Mouse (Mus musculus) G1E (cell line): Measurements from ENCODE around the gene Izumo1r. TPM values are rescaled to one million over a fixed set of nuclear protein-coding genes. Genes with fewer than 3 reads are reported as not detected.

Experiments used
- ATAC-seq: 2 replicates; pipeline ENCODE4 v1.8.0; 2016; ENCODE audit warnings: mild to moderate bottlenecking; ENCODE audit not compliant: insufficient number of reproducible peaks, poor library complexity, low FRiP score, severe bottlenecking; ENCODE audit errors: extremely low read depth
- DNase-seq: peaks from one replicate; pipeline ENCODE4 v3.0.0; 2012; ENCODE audit warnings: low spot score
- H3K27me3 ChIP-seq: 2 replicates; pipeline ENCODE4 v1.6.1; 2012; ENCODE audit warnings: mild to moderate bottlenecking, low read length, inconsistent platforms; ENCODE audit not compliant: insufficient read depth
- H3K36me3 ChIP-seq: replicated peaks from 2 replicates; pipeline ENCODE3; 2012; ENCODE audit warnings: mild to moderate bottlenecking, inconsistent platforms
- H3K4me1 ChIP-seq: 2 replicates; pipeline ENCODE4 v1.6.1; 2012; ENCODE audit warnings: low read depth, low read length, inconsistent platforms, mixed read lengths; ENCODE audit not compliant: insufficient read depth
- H3K4me3 ChIP-seq: 2 replicates; pipeline ENCODE4 v1.5.1; 2012; ENCODE audit warnings: low read depth, mild to moderate bottlenecking, inconsistent platforms, low read length, moderate library complexity, mixed read lengths
- H3K9me3 ChIP-seq: replicated peaks from 2 replicates; pipeline ENCODE4 v1.6.1; 2012; ENCODE audit warnings: inconsistent platforms
- CTCF ChIP-seq: IDR thresholded peaks from 2 replicates; pipeline ENCODE4 v1.5.1; 2012; ENCODE audit warnings: low read depth, low read length, inconsistent platforms, mixed read lengths
- GATA1 ChIP-seq: IDR thresholded peaks from 2 replicates; pipeline ENCODE4 v1.6.1; 2012; ENCODE audit warnings: borderline replicate concordance, low read length, inconsistent platforms, mixed read lengths
- GATA2 ChIP-seq: IDR thresholded peaks from 2 replicates; pipeline ENCODE4 v1.6.1; 2012; ENCODE audit warnings: low read depth, low read length, inconsistent platforms, borderline replicate concordance
- POLR2AphosphoS5 ChIP-seq: IDR thresholded peaks from 2 replicates; pipeline ENCODE4 v1.6.1; 2012; ENCODE audit warnings: low read depth, low read length, inconsistent platforms; ENCODE audit not compliant: insufficient replicate concordance
- TAL1 ChIP-seq: conservative IDR thresholded peaks from 2 replicates; pipeline ENCODE4 v1.6.1; 2012; ENCODE audit warnings: low read depth, low read length, inconsistent platforms, mixed read lengths
- polyA plus RNA-seq: library from polyadenylated mRNA; stranded (reverse); fragments of >175 nt; gene quantifications from 2 replicates; pipeline ENCODE4 v1.2.3, GENCODE M21; 2012
- total RNA-seq, 2 experiments: library from RNA; stranded (forward) in 1 of 2; stranded (reverse) in 1 of 2; fragments of 200-1000 nt in 1 of 2; fragments of >200 nt in 1 of 2; fragmentation: Nextera tagmentation in 1 of 2; gene quantifications; 2 replicates each; pipeline ENCODE4 v1.2.3; 2014 to 2017

Gene Izumo1r
- total and polyA plus RNA-seq, 3 experiments, result 0.11 TPM; not detected in 2

DNA sequence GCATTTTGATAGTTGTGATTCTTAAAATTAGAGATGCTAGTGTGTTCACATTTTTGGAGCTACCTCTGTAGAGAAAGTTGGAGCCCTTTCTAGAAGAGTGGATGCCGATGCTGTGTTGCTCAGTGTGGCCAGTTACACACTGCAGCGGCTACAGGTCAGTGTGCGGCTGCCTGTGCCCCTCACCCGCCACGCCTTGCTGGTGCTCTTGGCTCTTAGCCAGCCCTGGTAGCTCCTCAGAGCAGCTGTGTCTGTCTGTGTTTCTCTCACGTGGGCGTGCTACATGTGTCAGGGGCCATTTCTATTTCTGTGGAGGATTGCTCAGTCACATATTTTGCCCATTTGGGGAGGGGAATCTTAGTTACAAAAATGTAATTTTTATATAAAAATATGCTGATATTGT is 64.2 kb downstream of the Izumo1r start:
- DNase-seq, result no peak
- H3K4me3 ChIP-seq, result no peak overlapping the region
- no peak for ATAC-seq
- no peaks in the 10 kb centered on the region for H3K9me3 ChIP-seq
- H3K36me3 ChIP-seq, result peaks cover 54% of the 10 kb centered on the region
- H3K4me1 ChIP-seq, result no peaks in the 10 kb centered on the region
- H3K27me3 ChIP-seq, result no peaks in the 10 kb centered on the region
- TF ChIP-seq TAL1 (no peak), GATA2 (no peak), CTCF (no peak), POLR2AphosphoS5 (no peak), GATA1 (no peak)

Other genes starting within 250 kb of the Izumo1r start
- not detected in 2 replicates for gene Piwil4, start 163.2 kb downstream of the Izumo1r start, total RNA-seq (2014; fragmentation: Nextera tagmentation)
- gene Piwil4, start 163.2 kb downstream of the Izumo1r start, total RNA-seq (2017), result 0.76 and 0.87 TPM in 2 replicates
- gene Piwil4, start 163.2 kb downstream of the Izumo1r start, polyA plus RNA-seq, result 0.01 and 0.02 TPM in 2 replicates
- not detected in 2 replicates for gene Fut4, start 151.6 kb downstream of the Izumo1r start, total RNA-seq (2014; fragmentation: Nextera tagmentation)
- under 0.01 and 0.05 TPM in 2 replicates for gene Fut4, start 151.6 kb downstream of the Izumo1r start, total RNA-seq (2017)
- 0.02 TPM in 1 of 2 replicates, not detected in the other for gene Fut4, start 151.6 kb downstream of the Izumo1r start, polyA plus RNA-seq
- gene 1700012B09Rik, start 132.9 kb downstream of the Izumo1r start, total RNA-seq (2014; fragmentation: Nextera tagmentation), result not detected in 2 replicates
- gene 1700012B09Rik, start 132.9 kb downstream of the Izumo1r start, total RNA-seq (2017), result not detected in 2 replicates
- not detected in 2 replicates for gene 1700012B09Rik, start 132.9 kb downstream of the Izumo1r start, polyA plus RNA-seq
- 44.7 and 77.1 TPM in 2 replicates for gene Mre11a, start 119.3 kb downstream of the Izumo1r start, total RNA-seq (2014; fragmentation: Nextera tagmentation)
- gene Mre11a, start 119.3 kb downstream of the Izumo1r start, total RNA-seq (2017), result 72.4 and 76.0 TPM in 2 replicates
- gene Mre11a, start 119.3 kb downstream of the Izumo1r start, polyA plus RNA-seq, result 10.9 and 11.5 TPM in 2 replicates
- 100 and 112 TPM in 2 replicates for gene Ankrd49, start 119.1 kb downstream of the Izumo1r start, total RNA-seq (2014; fragmentation: Nextera tagmentation)
- 63.3 and 75.5 TPM in 2 replicates for gene Ankrd49, start 119.1 kb downstream of the Izumo1r start, total RNA-seq (2017)
- 43.1 and 47.6 TPM in 2 replicates for gene Ankrd49, start 119.1 kb downstream of the Izumo1r start, polyA plus RNA-seq
- not detected in 2 replicates for gene Gpr83, start 43.7 kb downstream of the Izumo1r start, total RNA-seq (2014; fragmentation: Nextera tagmentation)
- 0.06 and 0.11 TPM in 2 replicates for gene Gpr83, start 43.7 kb downstream of the Izumo1r start, total RNA-seq (2017)
- gene Gpr83, start 43.7 kb downstream of the Izumo1r start, polyA plus RNA-seq, result not detected in 2 replicates
- gene Panx1, start 141.5 kb upstream of the Izumo1r start, total RNA-seq (2014; fragmentation: Nextera tagmentation), result not detected in 2 replicates
- 0.06 and 0.49 TPM in 2 replicates for gene Panx1, start 141.5 kb upstream of the Izumo1r start, total RNA-seq (2017)
- not detected in 2 replicates for gene Panx1, start 141.5 kb upstream of the Izumo1r start, polyA plus RNA-seq
- gene Hephl1, start 208.2 kb upstream of the Izumo1r start, total RNA-seq (2014; fragmentation: Nextera tagmentation), result not detected in 2 replicates
- gene Hephl1, start 208.2 kb upstream of the Izumo1r start, total RNA-seq (2017), result 0.05 and 0.06 TPM in 2 replicates
- gene Hephl1, start 208.2 kb upstream of the Izumo1r start, polyA plus RNA-seq, result not detected in 2 replicates